Mouse (Mus musculus): ENCODE data around the gene Sash1.
A peak's percentile ranks its signal among the peaks of the same experiment; 100 is the strongest.

Sash1 gene

DNA sequence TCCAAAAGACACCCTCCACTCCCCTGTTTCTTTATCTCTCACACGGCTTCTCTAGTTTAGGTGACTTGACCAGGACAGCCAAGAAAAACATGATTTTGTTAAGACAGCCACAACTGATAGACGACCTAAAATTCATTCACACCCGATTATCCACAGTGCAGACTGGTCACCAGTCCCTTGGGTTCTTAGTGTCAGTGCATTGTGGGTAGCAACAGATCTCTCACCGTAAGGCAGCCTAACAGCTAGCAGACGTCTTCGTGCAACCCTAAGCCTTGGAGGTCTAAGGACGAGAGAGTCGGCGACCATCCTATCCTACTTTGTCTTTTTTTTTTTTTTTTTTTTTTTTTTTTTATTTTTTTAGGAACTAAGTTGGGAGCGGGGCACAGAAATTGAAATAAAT, 34.2 kb downstream of the Sash1 start:
- DNase-seq (ENCODE audit: low spot score): no peak

DNA sequence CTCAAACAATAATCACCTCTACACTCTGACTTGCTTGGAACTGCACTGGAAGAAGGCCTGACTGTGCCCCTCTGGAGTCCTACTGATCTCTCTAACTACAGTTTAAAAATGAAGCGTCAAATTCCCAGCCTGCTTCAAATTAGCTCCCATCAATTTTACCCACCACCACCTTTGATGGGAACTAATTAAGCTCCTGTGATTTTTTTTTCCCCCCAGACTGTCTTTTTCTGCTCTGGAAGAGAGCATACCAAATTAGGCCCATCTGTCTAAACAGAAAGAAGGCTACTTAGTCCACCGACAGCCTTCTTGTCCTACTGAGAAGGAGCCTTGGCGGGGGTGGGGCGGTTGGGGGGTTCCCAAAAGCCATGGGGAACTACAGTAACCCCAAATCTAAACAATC, 37.9 kb downstream of the Sash1 start:
- no peak for DNase-seq (ENCODE audit: low spot score)

DNA sequence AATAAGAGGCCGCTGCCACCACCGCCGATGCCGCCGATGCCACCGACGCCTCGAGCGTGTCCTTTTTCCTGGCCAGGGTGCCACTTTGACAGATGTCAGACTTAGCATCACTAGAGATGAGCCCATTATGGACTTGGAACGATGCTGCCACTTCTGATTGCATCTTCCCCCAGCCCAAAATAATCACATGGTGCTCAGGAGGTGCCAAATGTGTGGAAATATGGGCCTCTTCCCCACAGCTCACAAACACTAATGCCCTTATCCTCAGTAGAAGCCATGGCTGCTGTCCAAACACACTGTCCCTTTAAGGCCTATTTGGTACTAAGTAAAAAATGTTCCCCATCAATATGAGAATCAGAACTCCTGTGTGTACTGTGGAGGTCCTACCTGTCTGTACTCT, 39.6 kb downstream of the Sash1 start:
- DNase-seq (ENCODE audit: low spot score): no peak

DNA sequence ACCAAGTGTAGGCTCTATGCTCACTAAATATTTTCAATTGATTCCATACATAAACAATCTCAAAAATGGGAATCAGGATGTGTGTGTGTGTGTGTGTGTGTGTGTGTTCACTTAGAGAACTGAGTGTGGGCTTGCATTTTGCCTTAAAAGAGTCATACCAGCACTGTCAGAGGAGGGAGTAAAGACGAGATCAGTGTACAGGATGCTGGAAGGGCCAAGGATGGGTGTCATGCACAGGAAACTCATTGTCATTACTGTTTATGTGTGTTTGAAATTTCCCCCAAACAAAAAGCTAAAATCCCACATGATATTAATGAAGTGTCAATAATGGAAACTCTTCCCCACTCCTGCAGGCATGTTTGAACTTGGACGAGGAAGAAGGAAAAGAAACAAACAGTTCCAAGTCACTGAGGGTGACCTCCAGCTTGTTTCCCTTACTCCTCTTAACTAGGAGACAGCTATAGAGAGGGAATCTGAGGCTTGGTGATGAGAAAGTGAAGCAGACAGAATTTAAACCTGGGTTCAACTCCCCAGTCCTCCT, 40.6 kb downstream of the Sash1 start:
- no peak for DNase-seq (ENCODE audit: low spot score)

DNA sequence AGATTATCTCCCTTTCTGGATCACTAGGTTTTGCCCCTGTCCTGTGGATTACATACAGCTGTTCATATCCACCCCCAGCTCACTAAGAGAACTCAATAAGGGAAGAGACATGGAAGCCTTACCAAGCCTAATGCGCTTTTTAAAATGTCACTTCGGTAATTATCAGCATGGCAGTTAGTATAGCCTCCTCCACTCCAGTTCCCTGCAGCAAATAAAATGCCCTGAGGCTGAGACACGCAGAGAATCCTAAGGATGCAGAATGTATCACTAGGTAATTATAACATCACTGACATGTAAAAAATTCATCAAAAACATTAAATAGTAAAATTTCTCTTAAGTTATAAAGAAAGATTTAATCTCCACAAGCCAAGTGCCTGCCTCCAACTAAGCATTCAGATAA, 45.9 kb downstream of the Sash1 start:
- DNase-seq (ENCODE audit: low spot score): no peak

DNA sequence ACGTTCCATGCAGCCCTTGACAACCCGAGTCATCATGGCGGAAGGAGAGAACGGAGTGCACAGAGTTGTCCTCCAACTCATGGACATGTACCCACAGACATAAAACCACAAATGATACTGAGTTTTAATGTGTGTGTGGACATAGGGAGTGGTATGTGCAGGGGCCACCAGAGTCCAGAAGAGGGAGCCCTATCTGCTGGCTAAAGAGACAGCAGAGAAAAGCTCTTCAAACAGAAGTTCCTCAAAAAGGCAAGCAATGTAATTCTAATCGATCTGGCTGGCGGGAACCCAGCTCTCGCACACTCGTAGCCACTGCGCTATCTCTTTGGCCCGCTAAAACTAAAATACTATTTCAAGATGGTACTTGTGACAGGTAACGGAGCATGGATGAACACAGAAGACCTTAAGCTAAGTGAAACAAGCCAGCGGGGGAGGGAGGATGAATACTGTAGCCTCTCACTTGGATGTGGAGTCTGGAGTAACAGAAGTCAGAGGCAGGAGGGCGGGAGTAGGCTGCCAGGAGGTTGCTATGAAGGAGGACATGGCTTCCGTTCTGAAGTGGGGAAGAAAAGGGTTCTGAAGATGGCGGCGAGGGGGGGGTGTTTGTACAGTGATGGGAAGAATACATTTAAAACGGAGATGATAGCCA, 51.9 kb downstream of the Sash1 start:
- no peak for DNase-seq (ENCODE audit: low spot score)

DNA sequence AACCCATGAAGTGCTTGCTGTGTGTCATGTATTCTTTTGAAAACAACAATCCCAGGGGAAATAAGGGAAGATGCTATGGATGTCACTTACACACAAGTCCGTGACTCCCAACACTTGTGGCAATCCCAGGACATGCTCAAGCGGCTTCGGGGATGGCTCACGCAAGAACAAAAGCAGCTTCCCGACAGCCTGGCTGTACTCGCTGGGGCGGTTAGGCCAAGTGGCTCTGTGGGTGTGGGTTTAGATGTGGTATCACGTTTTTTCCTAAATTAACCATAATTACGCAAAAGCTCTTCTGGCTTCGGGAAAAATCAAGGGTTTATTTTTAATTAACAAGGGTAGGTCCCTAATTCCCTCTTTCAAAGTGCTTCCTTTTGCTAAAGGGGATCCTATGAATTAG, 59.6 kb downstream of the Sash1 start:
- DNase-seq (ENCODE audit: low spot score): no peak

DNA sequence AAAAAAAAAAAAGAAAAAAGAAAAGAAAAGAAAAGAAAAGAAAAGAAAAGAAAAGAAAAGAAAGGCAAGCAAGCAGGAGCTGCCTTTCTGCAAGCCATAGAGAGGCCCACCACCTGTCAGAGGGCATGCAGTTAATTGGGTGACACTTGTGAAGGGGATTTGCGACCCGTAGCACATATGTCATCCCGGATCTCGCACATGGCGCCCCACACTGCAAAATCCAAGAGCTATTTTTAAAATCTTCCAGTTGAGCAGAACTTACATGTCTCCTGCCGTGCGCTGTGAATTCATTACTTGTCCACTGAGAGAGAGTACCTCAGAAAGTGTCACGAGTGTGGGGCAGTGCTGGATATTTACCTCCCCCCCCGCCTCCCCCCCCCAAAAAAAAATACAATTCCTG, 60.0 kb downstream of the Sash1 start:
- no peak for DNase-seq (ENCODE audit: low spot score)

DNA sequence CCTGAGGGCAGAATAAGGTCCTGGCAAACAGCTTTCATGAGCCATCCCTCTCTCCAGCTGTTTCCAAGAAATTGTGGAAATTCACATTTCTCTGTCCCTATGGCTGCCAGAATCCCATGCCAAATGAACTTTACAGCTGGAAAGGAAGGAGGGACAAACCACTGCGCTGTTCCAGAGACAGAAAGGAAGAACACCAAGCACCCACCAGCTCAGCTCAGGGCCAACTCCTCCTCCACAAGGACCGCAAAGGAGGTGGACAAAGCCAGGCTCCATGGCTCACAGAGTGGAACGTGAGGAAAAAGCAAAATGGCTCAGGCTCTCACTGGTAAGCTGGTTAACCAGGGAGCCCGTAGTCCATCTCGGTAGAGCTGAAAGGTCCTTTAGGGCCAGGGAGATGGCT, 67.8 kb downstream of the Sash1 start:
- DNase-seq (ENCODE audit: low spot score): no peak

DNA sequence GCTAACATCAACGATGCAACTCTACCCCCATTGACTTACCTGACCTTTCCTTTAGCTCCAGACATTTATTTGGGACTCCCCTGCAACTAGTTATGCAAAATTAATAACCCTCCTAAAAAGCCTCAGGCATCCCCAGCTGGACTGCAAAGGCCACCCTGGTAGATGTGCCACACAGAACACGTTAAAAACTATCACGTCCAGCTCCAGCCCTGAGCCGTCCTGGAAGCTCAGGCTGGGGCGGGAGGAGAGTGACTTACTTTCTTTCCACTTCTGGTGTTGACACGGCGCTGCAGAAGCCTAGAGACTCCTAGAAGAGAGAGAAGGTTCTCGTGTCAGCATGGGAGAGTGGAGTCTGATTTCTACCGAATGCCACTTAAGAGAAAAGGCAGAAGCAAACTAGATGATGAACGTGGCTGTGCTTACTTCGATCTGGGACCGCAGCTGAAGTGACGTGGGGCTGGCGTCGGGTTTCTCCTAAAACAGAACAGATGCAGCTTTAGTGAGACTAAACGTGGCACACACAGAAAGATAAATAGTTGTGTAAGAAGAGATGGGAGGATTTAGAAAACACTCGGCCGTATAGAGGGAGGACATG, 71.8 kb downstream of the Sash1 start:
- DNase-seq (ENCODE audit: low spot score): no peak

DNA sequence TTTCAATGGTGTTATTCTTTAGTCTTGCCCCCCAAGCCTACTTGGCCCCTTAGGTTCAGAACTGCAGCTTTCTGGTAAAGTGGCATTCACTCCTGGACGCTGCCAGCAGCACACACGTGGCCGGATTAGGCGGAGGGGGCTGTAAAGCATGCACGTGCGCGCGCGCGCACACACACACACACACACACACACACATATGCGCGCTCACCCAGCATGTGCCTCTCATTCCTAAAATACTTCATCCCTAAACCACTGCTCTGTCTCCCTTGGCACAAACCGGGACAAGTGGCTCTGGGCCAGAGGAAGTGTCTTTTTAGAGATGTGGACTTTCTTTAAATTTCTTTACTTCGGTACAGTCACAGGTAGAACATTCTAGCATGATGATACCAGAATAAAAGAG, 72.6 kb downstream of the Sash1 start:
- no peak for DNase-seq (ENCODE audit: low spot score)

DNA sequence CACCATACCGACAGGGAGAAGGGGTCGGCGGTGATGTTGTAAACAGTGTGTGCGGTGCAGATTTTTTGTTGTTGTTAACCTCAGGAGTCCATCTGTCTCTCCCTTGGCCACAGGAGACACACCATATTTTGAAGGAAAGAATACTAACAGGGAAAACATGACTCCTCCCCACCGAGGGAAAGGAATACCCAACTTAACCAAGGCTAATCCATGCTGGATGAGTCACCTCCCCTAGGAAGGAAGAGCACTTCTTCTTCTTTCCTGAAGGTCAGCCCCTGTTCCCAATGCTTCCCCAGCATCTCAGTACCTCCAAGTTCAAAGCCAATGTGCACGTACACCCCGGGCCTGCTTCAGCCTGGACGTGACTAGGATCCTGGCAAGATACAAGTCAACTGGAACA, 73.1 kb downstream of the Sash1 start:
- no peak for DNase-seq (ENCODE audit: low spot score)

DNA sequence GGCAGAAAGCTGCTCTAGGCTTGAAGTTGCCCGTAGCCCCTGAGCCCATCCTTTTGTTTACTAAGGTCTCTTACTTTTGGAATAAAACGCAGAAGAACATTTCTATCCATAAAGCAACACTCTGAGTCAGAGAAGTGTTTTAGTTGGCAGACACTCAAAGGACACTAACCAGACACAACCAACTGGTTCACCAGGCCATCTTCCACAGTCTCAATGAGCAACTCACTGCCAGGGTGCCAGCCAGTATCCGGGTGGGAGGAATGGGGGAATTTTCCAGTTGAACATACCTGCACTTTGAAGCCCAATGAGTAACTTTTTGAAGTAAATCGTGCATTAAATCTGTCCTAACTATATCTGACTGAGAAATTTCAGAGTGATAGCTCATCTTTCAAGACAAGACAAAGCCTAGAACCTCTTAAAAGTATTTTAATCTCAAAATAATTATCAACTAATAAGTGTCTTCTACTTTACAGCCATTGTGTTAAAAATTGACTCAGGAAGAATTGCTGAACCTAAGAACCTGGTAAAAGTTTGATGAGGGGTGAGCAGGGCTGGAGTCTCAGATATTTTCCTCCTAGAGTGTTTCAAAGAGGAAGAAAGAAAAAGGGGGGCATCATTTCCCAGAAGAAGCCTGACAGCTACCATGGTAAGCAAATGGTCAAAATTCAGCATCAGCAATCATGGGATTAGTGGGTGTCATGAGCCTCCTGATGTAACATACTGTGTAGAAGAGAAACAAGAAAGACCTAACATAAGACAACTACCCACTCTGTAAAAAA, 74.4 kb downstream of the Sash1 start:
- no peak for DNase-seq (ENCODE audit: low spot score)

DNA sequence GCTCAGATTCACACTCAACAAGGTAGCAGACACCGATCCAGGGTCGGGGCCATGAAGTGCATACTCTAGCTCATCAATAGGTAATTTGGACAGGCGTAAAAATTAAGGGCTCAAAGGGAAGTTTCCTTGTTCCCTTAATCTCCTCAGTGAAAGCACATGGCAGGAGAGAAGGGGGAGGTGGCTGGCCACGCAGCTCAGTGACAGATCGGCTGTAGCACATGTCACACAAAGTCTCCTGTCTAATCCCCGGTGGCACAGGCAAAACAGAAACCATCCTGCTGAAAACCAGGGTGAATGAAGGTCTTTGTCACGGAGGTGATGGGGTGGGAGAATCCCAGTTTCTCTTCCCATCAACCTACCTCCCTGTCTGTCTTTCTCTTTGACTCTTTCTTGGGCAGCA, 75.4 kb downstream of the Sash1 start:
- no peak for DNase-seq (ENCODE audit: low spot score)

DNA sequence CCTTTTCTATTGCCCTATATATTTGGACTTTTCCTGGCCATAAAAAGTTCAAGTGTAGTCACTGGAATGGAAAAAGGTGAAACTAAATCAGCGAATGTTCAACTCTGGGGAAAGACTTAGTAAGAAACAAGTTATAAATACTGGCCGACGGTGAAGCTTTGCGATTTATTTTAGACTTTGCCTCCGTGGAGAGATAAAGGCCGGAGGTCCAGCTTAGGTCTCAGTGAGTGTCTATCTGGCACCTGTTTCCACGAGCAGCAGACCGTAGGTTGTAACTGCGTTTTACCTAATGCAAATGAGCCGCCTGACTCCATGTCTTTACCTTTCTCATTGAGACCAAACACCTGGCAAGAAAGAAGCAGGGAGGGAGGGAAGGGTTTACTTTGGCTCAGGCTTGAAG, 77.5 kb downstream of the Sash1 start:
- no peak for DNase-seq (ENCODE audit: low spot score)

DNA sequence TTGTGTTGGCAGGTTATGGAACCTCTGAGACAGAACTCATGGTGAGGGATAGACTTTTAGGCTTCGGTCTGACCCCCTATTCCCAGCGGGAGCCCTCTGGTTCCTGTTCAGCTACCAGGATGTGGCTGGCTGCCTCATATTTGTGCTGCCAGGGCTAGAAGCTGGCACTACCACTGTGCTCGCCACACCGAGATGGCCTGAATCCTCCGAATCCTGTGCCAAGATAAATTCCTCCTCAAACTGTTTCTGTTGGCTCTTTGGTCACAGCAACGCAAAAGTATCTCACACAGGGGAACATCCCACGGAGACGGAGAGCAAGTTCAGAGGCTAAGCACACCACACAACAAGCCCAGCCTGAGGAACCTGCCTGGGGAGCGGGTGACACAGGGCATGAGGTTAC, 78.3 kb downstream of the Sash1 start:
- DNase-seq (ENCODE audit: low spot score): no peak

DNA sequence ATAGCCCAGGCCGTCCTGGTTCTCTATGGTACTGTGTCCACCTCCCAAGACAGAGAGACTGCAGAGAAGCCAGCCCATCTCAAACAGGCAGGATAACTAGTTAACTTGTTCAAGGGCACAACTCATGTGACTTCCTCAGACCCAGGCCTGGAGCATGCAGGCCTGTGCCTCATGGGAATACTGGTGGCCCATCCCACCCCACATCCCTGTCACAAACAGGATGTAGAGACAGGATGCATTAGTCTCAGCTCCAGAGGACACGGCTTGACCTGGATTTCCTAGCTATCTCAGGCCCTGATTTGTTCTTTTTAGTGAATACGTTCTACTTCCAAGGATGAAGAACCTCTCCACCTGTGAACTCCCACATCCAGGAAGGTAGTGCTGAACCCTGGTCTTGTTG, 80.5 kb downstream of the Sash1 start:
- peak; percentile 9 for DNase-seq (ENCODE audit: low spot score)

DNA sequence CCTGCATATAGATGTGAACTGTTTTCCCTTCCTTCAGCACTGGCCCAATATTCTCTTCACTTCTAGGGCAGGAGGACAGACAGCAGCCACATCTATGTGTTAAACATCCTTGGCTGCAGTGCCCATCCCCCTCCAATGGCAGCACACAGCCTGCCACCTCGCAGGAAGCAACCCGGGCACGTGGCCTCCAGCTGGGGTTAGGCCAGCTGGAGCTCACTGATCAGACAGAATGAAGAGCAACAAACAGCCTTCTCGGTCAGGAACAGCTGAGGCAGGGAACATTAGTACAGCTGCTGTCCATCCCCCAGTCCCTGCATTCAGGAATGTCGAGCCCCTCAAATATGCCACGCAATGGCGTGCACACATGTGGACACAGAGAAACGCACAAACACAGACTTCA, 81.6 kb downstream of the Sash1 start:
- DNase-seq (ENCODE audit: low spot score): peak; percentile 11

DNA sequence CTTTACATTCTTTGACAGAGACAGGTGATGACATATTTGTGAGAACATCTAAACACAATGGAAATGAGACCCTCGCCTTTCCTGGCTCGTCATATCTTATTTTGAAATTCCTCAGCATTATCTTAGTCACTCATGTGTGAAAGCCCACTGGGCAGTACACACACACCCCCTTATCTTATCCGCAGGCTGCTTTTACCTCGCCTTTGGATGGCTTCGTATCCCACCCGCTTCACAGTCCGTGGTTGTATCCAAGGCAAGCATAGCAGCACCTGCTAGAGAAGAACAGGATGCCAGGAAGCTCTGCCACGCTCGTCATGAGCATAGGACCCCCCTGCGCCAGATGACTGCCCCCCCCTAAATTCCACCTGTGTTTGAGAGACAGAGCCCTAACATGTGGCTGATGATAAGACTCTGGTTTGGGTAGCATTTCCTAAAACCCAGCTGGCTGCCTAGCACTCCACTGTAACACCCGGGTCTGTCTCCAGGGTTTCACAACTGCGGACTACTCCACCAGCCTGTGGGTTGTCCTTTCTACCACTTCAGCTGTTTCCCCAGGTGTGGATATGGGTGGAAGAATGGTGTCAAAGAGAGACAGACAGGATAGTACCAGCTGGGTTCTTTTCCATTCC, 84.0 kb downstream of the Sash1 start:
- DNase-seq (ENCODE audit: low spot score): no peak

DNA sequence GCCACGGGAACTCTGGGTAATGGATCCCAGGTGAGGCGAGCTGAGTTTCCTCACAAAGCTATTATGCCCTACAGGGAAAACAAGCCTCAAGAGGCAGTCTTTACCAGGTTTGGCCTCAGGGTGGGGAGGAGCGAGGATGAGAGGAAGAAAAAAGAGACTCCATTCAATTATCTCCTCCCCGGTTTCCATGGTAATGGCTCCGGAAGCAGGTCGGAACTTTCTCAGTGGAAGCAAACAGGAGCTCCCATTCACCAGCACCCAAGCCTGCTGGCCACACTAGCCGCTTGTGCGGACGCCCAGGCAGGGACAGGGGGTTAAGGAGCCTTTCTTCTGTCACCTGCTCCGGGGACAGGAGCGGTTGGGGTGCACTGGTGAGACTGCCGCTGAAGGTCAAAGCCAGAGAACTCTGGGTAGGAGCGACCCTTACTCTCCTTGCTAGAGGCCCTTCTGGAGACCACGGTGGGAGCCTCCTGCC, 84.7 kb downstream of the Sash1 start:
- DNase-seq (ENCODE audit: low spot score): no peak

DNA sequence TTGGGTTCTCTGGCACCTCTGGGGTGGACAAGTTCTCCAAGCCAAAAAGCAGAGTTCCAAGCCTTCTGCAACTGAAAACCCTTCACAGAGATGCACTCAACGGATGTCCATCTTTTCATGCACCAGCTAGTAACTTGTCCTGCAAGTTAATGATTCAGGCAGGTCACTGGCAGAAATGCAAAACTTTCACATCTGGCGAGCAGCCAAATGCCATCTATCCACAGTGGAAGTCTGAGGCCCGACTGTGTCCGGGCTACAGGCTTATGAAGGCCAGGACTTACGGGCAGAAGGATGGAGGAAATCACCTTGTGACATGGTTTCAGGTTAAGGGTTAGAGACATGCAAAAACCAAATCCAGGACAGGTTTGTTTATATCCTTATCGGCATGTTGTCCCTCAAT, 88.0 kb downstream of the Sash1 start:
- DNase-seq (ENCODE audit: low spot score): no peak

DNA sequence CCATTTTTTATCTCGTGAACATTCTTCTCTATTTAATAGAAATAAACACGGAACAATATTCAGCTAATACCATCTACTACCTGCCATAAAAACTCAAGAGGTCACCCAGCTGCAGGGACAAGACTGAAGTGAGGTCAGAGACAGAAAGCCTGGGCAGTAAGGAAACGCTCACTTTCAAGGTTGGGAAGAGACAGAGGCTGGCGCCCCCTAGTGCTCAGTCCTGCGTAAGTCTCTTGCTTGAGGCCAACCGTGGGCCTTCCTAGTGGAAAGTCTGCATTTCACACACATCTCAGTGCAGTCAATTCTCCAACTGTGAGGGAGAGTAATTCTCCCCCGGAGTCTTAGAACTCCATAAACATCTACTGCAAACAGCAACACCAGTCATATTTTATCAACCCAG, 90.5 kb downstream of the Sash1 start:
- peak; percentile 28 for DNase-seq (ENCODE audit: low spot score)

DNA sequence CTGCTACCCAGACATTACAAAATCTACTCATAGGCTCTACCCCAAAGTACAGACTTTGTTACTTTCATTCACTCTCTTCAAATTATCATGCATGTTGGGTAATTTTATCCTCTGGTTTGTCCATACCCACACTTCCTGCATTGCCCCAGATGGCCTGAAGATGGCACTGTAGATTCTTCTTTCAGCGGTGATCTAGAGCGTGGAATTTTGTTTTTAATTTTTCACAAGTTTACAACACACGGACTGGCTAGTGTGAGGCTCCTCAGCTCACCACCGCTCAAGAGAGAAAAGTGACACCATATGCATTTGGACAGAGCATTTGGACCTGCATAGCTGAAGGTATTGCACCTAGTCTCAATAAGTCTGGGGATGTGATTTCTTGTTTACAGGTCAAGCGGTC, 93.5 kb downstream of the Sash1 start:
- DNase-seq (ENCODE audit: low spot score): peak; percentile 14
